Mouse (Mus musculus) heart, adult 9 months (tissue): ENCODE results near the gene Cldn22.
"Not testable (repeated sequence)": the region's sequence is repeated elsewhere in the genome, so short reads cannot be mapped to it uniquely, and the experiment has no call there.

Source experiments
- DNase-seq, 2 experiments: peaks; one replicate each; pipeline ENCODE4 v3.0.0; 2022; ENCODE audit warnings: low spot score in 2 of 2

The Cldn22 gene

GRCm38 (mm10) chr8:47824182-47824581 lies at the start of gene Cldn22:
TSS of gene Cldn22 (plus strand) at chr8:47824482.
- no peak for DNase-seq

- DNase-seq: no peak
Measured at GRCm38 (mm10) chr8:47777415-47777814, 46.9 kb upstream of the Cldn22 start.

GRCm38 (mm10) chr8:47779589-47779988 lies 44.7 kb upstream of the Cldn22 start:
- no peak for DNase-seq

GRCm38 (mm10) chr8:47781881-47782280 lies 42.4 kb upstream of the Cldn22 start:
- no peak for DNase-seq

- DNase-seq: no peak
Measured at GRCm38 (mm10) chr8:47783544-47783943, 40.7 kb upstream of the Cldn22 start.

GRCm38 (mm10) chr8:47783944-47784343 lies 40.3 kb upstream of the Cldn22 start:
- DNase-seq: peak in 1 of 2 experiments; percentile 31

- peak; percentile 76 to 78 for DNase-seq
Measured at GRCm38 (mm10) chr8:47784436-47784835, 39.8 kb upstream of the Cldn22 start.

- DNase-seq: no peak
Measured at GRCm38 (mm10) chr8:47786323-47786722, 38.0 kb upstream of the Cldn22 start.

- peak; percentile 27 to 56 for DNase-seq
Measured at GRCm38 (mm10) chr8:47787705-47788104, 36.6 kb upstream of the Cldn22 start.

- no peak for DNase-seq
Measured at GRCm38 (mm10) chr8:47791986-47792385, 32.3 kb upstream of the Cldn22 start.

- no peak for DNase-seq
Measured at GRCm38 (mm10) chr8:47799438-47799837, 24.8 kb upstream of the Cldn22 start.

- DNase-seq: no peak
Measured at GRCm38 (mm10) chr8:47802349-47802748, 21.9 kb upstream of the Cldn22 start.

- no peak for DNase-seq
Measured at GRCm38 (mm10) chr8:47804262-47804661, 20.0 kb upstream of the Cldn22 start.

GRCm38 (mm10) chr8:47809970-47810665 lies 14.2 kb upstream of the Cldn22 start:
- no peak for DNase-seq

- DNase-seq: no peak
Measured at GRCm38 (mm10) chr8:47810666-47811015, 13.6 kb upstream of the Cldn22 start.

GRCm38 (mm10) chr8:47811221-47811620 lies 13.1 kb upstream of the Cldn22 start:
- DNase-seq: no peak

GRCm38 (mm10) chr8:47819034-47819433 lies 5.2 kb upstream of the Cldn22 start:
- DNase-seq: no peak

GRCm38 (mm10) chr8:47820914-47821772 lies 3.1 kb upstream of the Cldn22 start:
- DNase-seq: no peak

- DNase-seq: no peak
Measured at GRCm38 (mm10) chr8:47821843-47822242, 2.4 kb upstream of the Cldn22 start, which contains the start of gene Cldn24. TSS of gene Cldn24 (plus strand) at chr8:47822143.

GRCm38 (mm10) chr8:47822541-47822940 lies 1.7 kb upstream of the Cldn22 start:
- not testable (repeated sequence) for DNase-seq

- no peak for DNase-seq
Measured at GRCm38 (mm10) chr8:47823777-47824176, 505 bp upstream of the Cldn22 start.

- DNase-seq: no peak
Measured at GRCm38 (mm10) chr8:47825596-47825995, 1.3 kb downstream of the Cldn22 start.

GRCm38 (mm10) chr8:47826911-47827310 lies 2.6 kb downstream of the Cldn22 start:
- DNase-seq: no peak
